Mouse (Mus musculus) heart, postnatal 0 days (tissue): ENCODE measurements at regions not wholly inside any gene's neighbourhood (a gene's known extent, or its start where the extent isn't known, plus 50 kb on each side); places are given as distances from the start of the nearest gene placed in this dataset.

Source experiments
- ATAC-seq: fragments of 200-750 bp; cut with Nextera tagmentation; 2 replicates; pipeline ENCODE4 v1.8.0; 2017; ENCODE audit warnings: low read depth, moderate number of reproducible peaks, moderate library complexity; ENCODE audit not compliant: insufficient read depth
- DNase-seq: peaks from one replicate; pipeline ENCODE4 v3.0.0-alpha.2; 2016; ENCODE audit warnings: low spot score
- H3K27ac ChIP-seq: fragments of 300-500 bp; sonication (generic); 2 replicates; pipeline ENCODE4 v1.5.1; 2014; ENCODE audit warnings: low read depth, mild to moderate bottlenecking
- H3K27me3 ChIP-seq: fragments of 300-500 bp; sonication (generic); 2 replicates; pipeline ENCODE4 v1.6.1; 2014; ENCODE audit warnings: low read length, mixed read lengths; ENCODE audit not compliant: control insufficient read depth, insufficient read depth
- H3K36me3 ChIP-seq: fragments of 300-500 bp; sonication (generic); replicated peaks from 2 replicates; pipeline ENCODE4 v1.6.1; 2014; ENCODE audit warnings: low read length, mixed read lengths; ENCODE audit not compliant: control insufficient read depth, insufficient read depth
- H3K4me1 ChIP-seq: fragments of 300-500 bp; sonication (generic); 2 replicates; pipeline ENCODE4 v1.6.1; 2014; ENCODE audit warnings: antibody characterized with exemption; ENCODE audit not compliant: control insufficient read depth, insufficient read depth
- H3K4me2 ChIP-seq: fragments of 300-500 bp; sonication (generic); 2 replicates; pipeline ENCODE4 v1.6.1; 2014; ENCODE audit warnings: low read depth, mild to moderate bottlenecking, low read length, moderate library complexity
- H3K4me3 ChIP-seq: fragments of 300-500 bp; sonication (generic); 2 replicates; pipeline ENCODE4 v1.5.1; 2014; ENCODE audit warnings: low read depth, low read length
- H3K9ac ChIP-seq: fragments of 300-500 bp; sonication (generic); replicated peaks from 2 replicates; pipeline ENCODE4 v1.6.1; 2014; ENCODE audit warnings: low read depth, low read length, mixed read lengths
- H3K9me3 ChIP-seq: fragments of 300-500 bp; sonication (generic); replicated peaks from 2 replicates; pipeline ENCODE4 v1.6.1; 2016; ENCODE audit warnings: low read length; ENCODE audit not compliant: control insufficient read depth
- CTCF ChIP-seq: IDR thresholded peaks from 2 replicates; pipeline ENCODE4 v1.5.1; 2016; ENCODE audit warnings: antibody characterized with exemption, control low read depth, low read depth
- EP300 ChIP-seq: IDR thresholded peaks from 2 replicates; pipeline ENCODE4 v1.6.1; 2016; ENCODE audit warnings: antibody characterized with exemption, low read depth
- WGBS: fragments of 180-500 bp; shearing (Covaris S2); extraction: QIAGEN DNeasy Blood & Tissue Kit; methylation state at CpG from one replicate; pipeline ENCODE4 v1.1.7; 2014; 5-methylcytosine and 5-hydroxymethylcytosine counted together

DNA sequence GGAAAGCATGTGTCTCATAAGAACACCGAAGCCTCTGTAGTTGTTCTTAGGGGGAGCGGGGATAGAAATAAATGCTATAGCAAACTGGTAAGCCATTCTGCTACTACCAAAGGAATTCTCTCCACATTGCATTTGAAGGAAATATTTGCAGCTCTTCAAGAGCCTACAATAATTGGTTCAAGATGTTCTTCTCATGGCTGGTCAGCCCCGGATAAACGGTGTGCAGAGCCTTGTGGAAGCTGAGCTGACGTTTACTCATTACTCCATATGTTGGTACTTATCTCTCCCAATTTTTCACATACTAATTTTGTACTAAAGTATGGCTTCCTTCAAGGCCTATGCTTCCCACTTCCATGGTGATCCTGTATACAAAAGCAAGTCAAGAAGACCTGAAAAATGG, 317.0 kb downstream of the Tex13c3 start:
- Histone ChIP-seq H3K9me3 (no peaks in the 10 kb centered on the region), H3K4me1 (no peaks in the 10 kb centered on the region), H3K27me3 (no peaks in the 10 kb centered on the region), H3K36me3 (no peaks in the 10 kb centered on the region), H3K4me2 (no peak overlapping the region), H3K9ac (no peak overlapping the region), H3K27ac (no peak overlapping the region), H3K4me3 (no peak overlapping the region)
- no peak for DNase-seq
- ATAC-seq, result no peak
- 76% methylated on average over 5 of the region's 5 CpGs for whole genome bisulfite sequencing
- no peak for TF ChIP-seq CTCF
- no peak for TF ChIP-seq EP300

DNA sequence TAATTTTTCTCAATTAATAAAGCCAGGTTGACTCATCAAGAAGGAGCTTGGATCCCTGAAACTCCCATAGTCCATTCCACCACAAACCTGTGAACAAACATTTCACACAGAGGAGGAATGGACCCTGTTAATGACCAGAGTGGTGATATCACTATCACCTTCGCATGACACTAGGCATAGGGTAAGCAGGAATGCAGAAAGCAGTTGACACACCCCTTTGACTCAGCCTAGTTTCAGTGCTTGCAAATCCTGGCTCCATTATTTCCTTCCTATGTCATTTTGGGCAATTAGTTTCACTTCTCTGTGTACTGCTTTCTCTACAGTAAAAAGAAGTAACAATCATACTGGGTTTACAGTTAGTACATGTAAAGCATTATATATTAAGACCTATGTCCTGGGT, 318.2 kb downstream of the Tex13c3 start:
- 35% methylated on average over 1 of the region's 1 CpGs for WGBS
- DNase-seq, result no peak

DNA sequence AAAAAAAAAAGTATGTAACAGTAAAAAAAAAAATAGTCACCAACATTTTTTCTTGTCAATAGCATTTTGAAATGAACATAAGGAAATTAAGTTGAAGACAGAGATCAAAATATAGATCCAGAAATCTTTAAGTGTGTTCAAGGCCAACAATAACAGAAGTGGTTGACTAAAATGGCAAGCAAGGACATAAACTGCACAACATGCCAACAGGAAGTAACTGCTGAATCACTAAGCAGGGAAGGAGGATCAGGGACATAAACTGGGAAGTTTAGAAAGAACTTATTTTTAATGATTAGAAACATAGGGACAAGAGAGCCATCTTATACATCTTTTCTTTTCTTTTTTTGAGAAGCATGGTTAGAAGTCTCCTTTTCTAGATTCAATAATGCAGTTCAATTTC, 318.8 kb downstream of the Tex13c3 start:
- Histone ChIP-seq H3K36me3 (no peaks in the 10 kb centered on the region), H3K27me3 (no peaks in the 10 kb centered on the region), H3K4me3 (no peak overlapping the region), H3K4me2 (no peak overlapping the region), H3K9ac (no peak overlapping the region), H3K9me3 (no peaks in the 10 kb centered on the region), H3K27ac (no peak overlapping the region), H3K4me1 (no peaks in the 10 kb centered on the region)
- no peak for DNase-seq
- TF ChIP-seq CTCF, result no peak
- TF ChIP-seq EP300, result no peak
- ATAC-seq, result no peak

More for the DNA sequence above, 318.2 kb downstream of the Tex13c3 start:
- no peaks in the 10 kb centered on the region for H3K27me3 ChIP-seq
- no peak overlapping the region for H3K27ac ChIP-seq
- no peaks in the 10 kb centered on the region for H3K4me1 ChIP-seq
- TF ChIP-seq EP300 (no peak), CTCF (no peak)
- H3K9ac ChIP-seq, result no peak overlapping the region
- H3K4me3 ChIP-seq, result no peak overlapping the region
- H3K4me2 ChIP-seq, result no peak overlapping the region
- no peaks in the 10 kb centered on the region for H3K36me3 ChIP-seq
- no peaks in the 10 kb centered on the region for H3K9me3 ChIP-seq
- no peak for ATAC-seq

GRCm38 (mm10) chrX:19160275-19160930, 320.7 kb downstream of the Tex13c3 start:
- H3K27ac ChIP-seq, result no peak overlapping the region
- no peak overlapping the region for H3K9ac ChIP-seq
- no peak overlapping the region for H3K4me2 ChIP-seq
- no peaks in the 10 kb centered on the region for H3K4me1 ChIP-seq
- H3K4me3 ChIP-seq, result no peak overlapping the region
- WGBS, result 67% methylated on average over 3 of the region's 3 CpGs
- H3K36me3 ChIP-seq, result no peaks in the 10 kb centered on the region
- TF ChIP-seq EP300, result no peak
- TF ChIP-seq CTCF, result no peak
- ATAC-seq (no peak), DNase-seq (no peak)
- H3K9me3 ChIP-seq, result no peaks in the 10 kb centered on the region
- H3K27me3 ChIP-seq, result no peaks in the 10 kb centered on the region

GRCm38 (mm10) chrX:19157464-19158203, 323.5 kb downstream of the Tex13c3 start:
- Histone ChIP-seq H3K4me1 (no peaks in the 10 kb centered on the region), H3K4me3 (no peak overlapping the region), H3K9ac (no peak overlapping the region), H3K9me3 (no peaks in the 10 kb centered on the region), H3K4me2 (no peak overlapping the region), H3K27ac (no peak overlapping the region), H3K36me3 (no peaks in the 10 kb centered on the region), H3K27me3 (no peaks in the 10 kb centered on the region)
- DNase-seq (no peak), ATAC-seq (no peak)
- 71% methylated on average over 6 of the region's 6 CpGs for WGBS
- TF ChIP-seq EP300 (no peak), CTCF (no peak)

DNA sequence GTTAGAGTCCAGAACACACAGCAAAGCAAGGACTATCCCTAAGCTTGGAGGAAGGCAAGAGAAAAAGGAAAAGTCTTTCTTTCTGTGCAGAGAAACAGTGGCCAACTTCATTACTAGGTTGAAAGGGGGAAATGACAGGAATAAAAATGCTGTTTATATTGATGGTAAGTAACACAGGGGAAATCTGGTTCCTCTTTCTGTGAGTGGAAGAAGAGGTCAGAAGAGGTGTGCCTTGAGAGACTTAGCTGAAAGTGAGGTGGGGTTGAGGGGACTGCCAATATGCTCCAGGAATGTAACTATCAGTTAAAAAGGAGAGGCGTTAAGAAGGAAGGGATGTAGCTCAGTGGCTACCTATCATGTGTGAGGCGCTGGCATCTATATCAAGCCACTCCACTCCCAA, 327.5 kb downstream of the Tex13c3 start:
- Histone ChIP-seq H3K9me3 (no peaks in the 10 kb centered on the region), H3K4me1 (no peaks in the 10 kb centered on the region), H3K9ac (no peak overlapping the region), H3K27me3 (no peaks in the 10 kb centered on the region), H3K27ac (no peak overlapping the region), H3K36me3 (no peaks in the 10 kb centered on the region), H3K4me3 (no peak overlapping the region), H3K4me2 (no peak overlapping the region)
- ATAC-seq (no peak), DNase-seq (no peak)
- no peak for TF ChIP-seq CTCF
- TF ChIP-seq EP300, result no peak
- WGBS, result 48% methylated on average over 2 of the region's 2 CpGs
